Mouse (Mus musculus) left cerebral cortex, adult 18-20 months (tissue): ENCODE measurements around the gene Rhox3h. TPM values are rescaled to one million over a fixed set of nuclear protein-coding genes. Genes with fewer than 3 reads are reported as not detected.
"Not testable (repeated sequence)": the region's sequence is repeated elsewhere in the genome, so short reads cannot be mapped to it uniquely, and the experiment has no call there.

Experiments
- DNase-seq, 2 experiments: peaks; one replicate each; pipeline ENCODE4 v3.0.0; 2021 to 2022; ENCODE audit warnings: low spot score in 2 of 2, mixed read lengths in 1 of 2
- long read RNA-seq, 2 experiments: library from polyadenylated mRNA; stranded (forward); transcript quantifications; one replicate each; pipeline ENCODE4 v2.0.0; 2021
- total RNA-seq, 2 experiments: library from RNA; stranded (reverse); gene quantifications; 2 replicates each; pipeline ENCODE4 v1.2.3; 2021

Rhox3h gene
- total RNA-seq: not detected
- long read RNA-seq, experiment 1: 0 reads
- long read RNA-seq, experiment 2: 0 reads

DNA sequence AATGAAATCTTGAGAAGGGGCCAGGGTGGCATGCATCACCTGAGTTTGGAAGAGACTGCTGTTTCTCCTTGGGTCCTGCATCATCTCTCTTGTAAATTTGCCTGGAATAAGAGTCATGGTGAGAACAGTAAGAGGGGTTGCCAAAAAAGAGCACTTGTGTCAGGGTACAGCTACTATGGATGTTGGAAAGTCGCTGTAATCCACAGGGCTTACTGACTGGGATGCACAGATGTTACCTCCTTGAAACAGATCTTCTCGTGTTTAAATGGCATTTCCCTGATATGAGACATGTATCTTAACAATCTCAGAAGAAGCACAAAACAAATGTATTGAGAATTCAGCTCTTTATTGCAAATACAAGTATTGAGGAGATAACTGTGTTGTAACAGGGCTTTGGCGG is at the start of gene Rhox3h:
Gene Rhox3h (minus strand): TSS at position 101 of the 400 bp plus-strand sequence.
- DNase-seq: not testable (repeated sequence)

DNA sequence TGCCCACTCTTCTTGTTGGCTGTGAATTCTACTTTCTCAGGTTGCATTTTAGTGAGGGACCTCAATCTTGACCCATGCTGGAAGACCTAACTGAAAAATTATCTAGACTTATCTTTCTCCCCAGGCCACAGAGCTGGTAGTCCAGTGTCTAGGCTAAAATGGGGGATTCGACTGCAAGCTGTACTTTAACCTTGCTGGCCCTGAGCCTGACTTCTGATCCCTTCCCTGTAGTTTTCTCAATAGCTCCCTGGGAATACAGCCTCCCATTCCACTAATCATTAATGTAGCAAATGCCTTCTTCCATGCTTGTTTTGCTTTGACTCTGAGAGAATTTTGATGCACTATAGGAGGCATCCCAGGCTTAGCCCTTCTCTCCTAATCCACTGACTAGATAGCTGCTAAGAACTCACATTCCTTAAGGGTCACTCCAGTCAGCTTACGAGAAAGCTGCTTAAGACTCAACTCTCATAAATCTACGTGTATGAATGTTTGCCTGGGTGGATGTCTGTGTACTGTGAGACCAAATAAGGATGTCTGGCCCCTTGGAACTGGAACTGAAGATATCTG is 33.3 kb upstream of the Rhox3h start:
- no peak for DNase-seq

DNA sequence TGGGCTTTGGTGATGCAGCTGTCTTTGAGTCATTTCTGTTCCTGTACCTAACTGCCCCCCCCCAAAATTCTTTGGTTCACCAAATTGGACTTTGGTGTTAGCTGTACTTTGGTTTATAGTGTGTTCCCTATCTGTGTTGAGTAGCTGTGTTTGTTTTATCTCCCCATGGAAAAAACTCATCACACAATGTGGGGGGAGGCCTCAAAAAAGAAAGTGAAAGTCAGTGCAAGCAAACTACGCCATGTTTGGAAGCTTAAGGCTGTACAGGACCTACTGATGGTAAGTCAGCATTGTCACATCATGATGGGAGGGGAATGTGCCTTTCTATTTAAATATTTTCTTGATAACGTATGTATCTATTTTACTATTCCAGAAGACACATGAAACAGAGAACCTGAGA is 23.7 kb upstream of the Rhox3h start:
- no peak for DNase-seq

DNA sequence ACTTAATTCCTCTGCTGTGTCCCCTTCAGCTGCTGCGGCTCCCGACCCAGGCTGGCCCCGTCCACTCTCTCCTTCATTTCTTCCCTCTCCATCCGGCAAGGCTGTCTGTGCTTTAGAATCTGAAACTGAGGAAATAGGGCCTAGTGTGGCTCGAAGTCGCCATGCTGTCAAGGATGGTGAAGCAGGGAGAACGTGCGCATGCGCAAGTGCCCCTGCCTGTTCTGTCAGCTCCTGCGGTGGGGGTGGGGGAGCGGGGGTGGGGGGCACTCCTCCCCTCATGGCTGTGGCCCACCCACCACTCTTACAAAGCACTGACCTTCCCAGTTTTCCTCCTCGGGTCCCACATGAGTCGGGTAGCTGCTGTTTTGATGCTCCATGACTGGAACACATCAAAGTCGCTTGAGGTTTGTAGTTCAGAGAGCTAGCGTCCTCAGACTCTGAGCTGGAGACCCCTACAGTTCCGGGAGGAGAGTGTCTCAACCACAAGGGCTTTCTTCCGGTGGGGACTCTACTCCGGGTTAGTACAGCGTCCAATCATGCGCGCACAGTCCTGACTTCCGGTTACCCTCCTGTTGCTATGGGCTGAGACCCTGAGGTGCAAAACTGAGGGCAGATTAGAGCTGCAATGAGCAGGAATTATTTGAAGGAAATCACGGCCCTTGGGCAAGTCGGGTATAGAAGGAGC is 14.6 kb upstream of the Rhox3h start:
- no peak for DNase-seq

DNA sequence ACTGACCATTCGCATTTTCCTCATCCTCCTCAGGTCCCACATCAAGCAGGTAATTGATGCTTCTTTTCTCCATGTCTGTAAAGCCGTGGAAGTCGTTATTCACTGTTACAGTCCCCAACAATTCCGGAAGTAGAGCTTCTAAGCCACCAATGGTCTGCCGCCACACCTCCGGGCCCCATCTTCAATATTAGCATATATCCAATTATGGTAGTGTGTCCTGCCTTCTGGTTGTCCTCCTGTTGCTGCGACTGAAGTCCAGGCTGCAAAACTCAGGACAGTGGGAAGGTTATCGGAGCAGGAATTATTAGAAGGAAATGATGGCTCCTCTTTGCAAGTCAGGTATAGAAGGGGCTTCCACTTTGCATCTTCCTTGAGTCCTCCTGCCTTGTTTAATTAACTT is 4.6 kb upstream of the Rhox3h start, which contains the start of gene Rhox2h:
Gene Rhox2h (minus strand): TSS at position 101 of the 400 bp plus-strand sequence.
- DNase-seq: not testable (repeated sequence)

DNA sequence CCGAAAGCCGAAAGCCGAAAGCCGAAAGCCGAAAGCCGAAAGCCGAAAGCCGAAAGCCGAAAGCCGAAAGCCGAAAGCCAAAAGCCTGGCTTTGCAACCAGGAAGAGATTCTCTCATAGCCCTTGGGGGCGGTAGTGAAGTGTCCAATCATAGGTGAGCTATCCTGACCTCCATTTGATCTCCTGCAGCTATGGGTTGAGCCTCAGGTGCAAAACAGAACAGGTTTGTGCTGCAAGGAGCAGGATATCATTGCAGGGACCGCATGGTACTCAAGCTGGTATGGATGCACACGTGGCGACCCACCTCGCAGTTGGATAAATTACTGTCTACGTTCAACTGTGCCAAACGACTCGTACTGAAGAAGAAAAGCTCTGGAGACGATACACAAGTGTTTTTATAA is 17.3 kb downstream of the Rhox3h start, which contains the start of gene Rhox4g:
Gene Rhox4g (minus strand): TSS at position 101 of the 400 bp plus-strand sequence.
- DNase-seq: not testable (repeated sequence)

DNA sequence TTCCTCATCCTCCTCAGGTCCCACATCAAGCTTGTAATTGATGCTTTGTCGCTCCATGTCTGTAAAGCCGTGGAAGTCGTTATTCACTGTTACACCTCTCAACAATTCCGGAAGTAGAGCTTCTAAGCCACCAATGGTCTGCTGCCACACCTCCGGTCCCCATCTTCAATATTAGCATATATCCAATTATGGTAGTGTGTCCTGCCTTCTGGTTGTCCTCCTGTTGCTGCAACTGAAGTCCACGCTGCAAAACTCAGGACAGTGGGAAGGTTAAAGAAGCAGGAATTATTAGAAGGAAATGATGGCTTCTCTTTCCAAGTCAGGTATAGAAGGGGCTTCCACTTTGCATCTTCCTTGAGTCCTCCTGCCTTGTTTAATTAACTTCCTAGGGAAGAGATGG is 25.2 kb downstream of the Rhox3h start, which contains the start of gene Rhox2g:
Gene Rhox2g (minus strand): TSS at position 101 of the 400 bp plus-strand sequence.
- not testable (repeated sequence) for DNase-seq

DNA sequence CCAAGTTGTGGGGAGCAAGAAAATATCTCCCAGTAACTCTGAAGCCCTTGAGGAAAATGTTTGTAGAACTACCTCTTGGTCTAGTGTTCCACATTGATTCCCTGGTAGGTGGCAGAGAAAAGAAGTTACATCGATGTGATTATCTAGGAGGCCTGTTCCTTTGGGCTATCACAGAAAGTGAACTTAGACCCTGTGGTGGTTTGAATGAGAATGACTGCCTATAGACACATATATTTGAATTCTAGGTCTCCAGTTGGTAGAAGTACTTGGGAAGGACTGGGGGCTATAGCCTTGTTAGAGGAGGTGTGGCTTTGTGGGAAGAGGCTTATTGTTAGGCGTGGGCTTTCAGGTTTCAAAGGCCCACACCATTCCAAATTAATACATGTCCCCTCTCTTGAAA is 40.1 kb downstream of the Rhox3h start, which contains the start of gene Rhox3g:
Gene Rhox3g (minus strand): TSS at position 101 of the 400 bp plus-strand sequence.
- DNase-seq: not testable (repeated sequence)

Other genes with a start within 250 kb of the Rhox3h start
- gene Rhox4b, start 236.3 kb downstream of the Rhox3h start, total RNA-seq: not detected
- not detected for gene Rhox2c, start 215.1 kb downstream of the Rhox3h start, total RNA-seq
- gene Rhox3c, start 210.2 kb downstream of the Rhox3h start, total RNA-seq: not detected
- not detected for gene Rhox4c, start 188.4 kb downstream of the Rhox3h start, total RNA-seq
- gene Rhox2d, start 175.3 kb downstream of the Rhox3h start, total RNA-seq: not detected
- gene Rhox4d, start 154.4 kb downstream of the Rhox3h start, total RNA-seq: not detected
- gene Rhox2e, start 138.3 kb downstream of the Rhox3h start, total RNA-seq: not detected
- not detected for gene Rhox3e, start 126.7 kb downstream of the Rhox3h start, total RNA-seq
- gene Rhox4e, start 111.4 kb downstream of the Rhox3h start, total RNA-seq: not detected
- not detected for gene Rhox2f, start 97.4 kb downstream of the Rhox3h start, total RNA-seq
- not detected for gene Rhox3f, start 87.8 kb downstream of the Rhox3h start, total RNA-seq
- gene Rhox4f, start 61.1 kb downstream of the Rhox3h start, total RNA-seq: not detected
- not detected for gene Rhox3g, start 40.2 kb downstream of the Rhox3h start, total RNA-seq
- not detected for gene Rhox2g, start 25.3 kb downstream of the Rhox3h start, total RNA-seq
- gene Rhox4g, start 17.4 kb downstream of the Rhox3h start, total RNA-seq: not detected
- not detected for gene Rhox2h, start 4.5 kb upstream of the Rhox3h start, total RNA-seq
- not detected for gene Rhox5, start 136.1 kb upstream of the Rhox3h start, total RNA-seq
- not detected for gene Rhox6, start 158.1 kb upstream of the Rhox3h start, total RNA-seq
- gene Rhox7a, start 162.9 kb upstream of the Rhox3h start, total RNA-seq: not detected
- not detected for gene Rhox8, start 210.2 kb upstream of the Rhox3h start, total RNA-seq
- not detected for gene Rhox7b, start 228.5 kb upstream of the Rhox3h start, total RNA-seq
- gene Rhox9, start 233.0 kb upstream of the Rhox3h start, total RNA-seq: not detected